Mouse (Mus musculus): ENCODE data around the gene Thrsp.

The Thrsp gene

GRCm38 (mm10) chr7:97375906-97376305 is 41.6 kb downstream of the Thrsp start:
- no peak for DNase-seq (ENCODE audit: low read depth)

GRCm38 (mm10) chr7:97375101-97375500 is 42.4 kb downstream of the Thrsp start:
- DNase-seq (ENCODE audit: low read depth) = no peak

- no peak for DNase-seq (ENCODE audit: low read depth)
These were observed 51.6 kb downstream of the Thrsp start for GRCm38 (mm10) chr7:97365887-97366286.

All from 416B (cell line).